Mouse (Mus musculus) lung, postnatal 0 days (tissue): ENCODE results near the gene Svep1.

Experiments used
- CTCF ChIP-seq: IDR thresholded peaks from 2 replicates; pipeline ENCODE4 v1.5.1; 2016; ENCODE audit warnings: antibody characterized with exemption, mild to moderate bottlenecking
- EP300 ChIP-seq: IDR thresholded peaks from 2 replicates; pipeline ENCODE4 v1.6.1; 2016; ENCODE audit warnings: antibody characterized with exemption, mild to moderate bottlenecking, control low read depth

GRCm38 (mm10) chr4:58097732-58098131 lies 108.9 kb downstream of the Svep1 start:
- TF ChIP-seq CTCF (no peak), EP300 (no peak)
